Mouse (Mus musculus) lung, postnatal 36 days (tissue): ENCODE measurements around the gene Mcf2l.

Experiments
- DNase-seq: peaks from one replicate; pipeline ENCODE4 v3.0.0; 2022; ENCODE audit warnings: mixed read lengths

Gene Mcf2l

GRCm38 (mm10) chr8:12955362-12955879 lies 81.8 kb downstream of the Mcf2l start:
- no peak for DNase-seq

- no peak for DNase-seq
Observed at GRCm38 (mm10) chr8:12955880-12956279, 82.3 kb downstream of the Mcf2l start.

GRCm38 (mm10) chr8:12956941-12957340 lies 83.3 kb downstream of the Mcf2l start:
- DNase-seq: no peak

- DNase-seq: no peak
Observed at GRCm38 (mm10) chr8:12957419-12957818, 83.8 kb downstream of the Mcf2l start.

- no peak for DNase-seq
Observed at GRCm38 (mm10) chr8:12960609-12961008, 87.0 kb downstream of the Mcf2l start.

GRCm38 (mm10) chr8:12961211-12961610 lies 87.6 kb downstream of the Mcf2l start:
- no peak for DNase-seq

- DNase-seq: no peak
Observed at GRCm38 (mm10) chr8:12961821-12962534, 88.4 kb downstream of the Mcf2l start.

GRCm38 (mm10) chr8:12962541-12963380 lies 89.2 kb downstream of the Mcf2l start:
- no peak for DNase-seq

- no peak for DNase-seq
Observed at GRCm38 (mm10) chr8:12976290-12976689, 102.7 kb downstream of the Mcf2l start.

GRCm38 (mm10) chr8:12976723-12977122 lies 103.1 kb downstream of the Mcf2l start:
- no peak for DNase-seq

GRCm38 (mm10) chr8:12977325-12977724 lies 103.7 kb downstream of the Mcf2l start:
- no peak for DNase-seq

GRCm38 (mm10) chr8:12978308-12978707 lies 104.7 kb downstream of the Mcf2l start:
- no peak for DNase-seq

- peak; percentile 77 for DNase-seq
Observed at GRCm38 (mm10) chr8:12978726-12979125, 105.1 kb downstream of the Mcf2l start.

GRCm38 (mm10) chr8:12983681-12984467 lies 110.3 kb downstream of the Mcf2l start:
- DNase-seq: peak; percentile 77

- DNase-seq: no peak
Observed at GRCm38 (mm10) chr8:12984601-12985243, 111.1 kb downstream of the Mcf2l start.

- DNase-seq: no peak
Observed at GRCm38 (mm10) chr8:12985259-12985658, 111.7 kb downstream of the Mcf2l start.

GRCm38 (mm10) chr8:12987571-12987970 lies 114.0 kb downstream of the Mcf2l start:
- no peak for DNase-seq

GRCm38 (mm10) chr8:12988722-12989430 lies 115.3 kb downstream of the Mcf2l start:
- DNase-seq: peak; percentile 25

- no peak for DNase-seq
Observed at GRCm38 (mm10) chr8:12991411-12991810, 117.8 kb downstream of the Mcf2l start.

GRCm38 (mm10) chr8:12994468-12994867 lies 120.9 kb downstream of the Mcf2l start:
- no peak for DNase-seq

- DNase-seq: peak; percentile 74
Observed at GRCm38 (mm10) chr8:12995481-12995880, 121.9 kb downstream of the Mcf2l start.

- DNase-seq: peak; percentile 67
Observed at GRCm38 (mm10) chr8:12996831-12997275, 123.2 kb downstream of the Mcf2l start.
